Mouse (Mus musculus) midbrain, postnatal 0 days (tissue): Measurements from ENCODE around the gene Hlcs. TPM values are rescaled to one million over a fixed set of nuclear protein-coding genes. Genes with fewer than 3 reads are reported as not detected.

Source experiments
- ATAC-seq: fragments of 200-750 bp; cut with Nextera tagmentation; 2 replicates; pipeline ENCODE4 v1.8.0; 2017; ENCODE audit warnings: moderate number of reproducible peaks, mild to moderate bottlenecking, moderate TSS enrichment, moderate library complexity; ENCODE audit not compliant: low FRiP score
- DNase-seq: peaks from one replicate; pipeline ENCODE4 v3.0.0-alpha.2; 2015; ENCODE audit warnings: low spot score
- H3K27ac ChIP-seq: fragments of 300-500 bp; sonication (generic); 2 replicates; pipeline ENCODE4 v1.5.1; 2014; ENCODE audit warnings: low read depth, mild to moderate bottlenecking, low read length, mixed read lengths
- H3K27me3 ChIP-seq: fragments of 300-500 bp; sonication (generic); 2 replicates; pipeline ENCODE4 v1.6.1; 2014; ENCODE audit warnings: low read length, control low read depth, mixed read lengths; ENCODE audit not compliant: insufficient read depth
- H3K36me3 ChIP-seq: fragments of 300-500 bp; sonication (generic); 2 replicates; pipeline ENCODE4 v1.6.1; 2014; ENCODE audit warnings: low read length, control low read depth, mixed read lengths; ENCODE audit not compliant: insufficient read depth
- H3K4me1 ChIP-seq: fragments of 300-500 bp; sonication (generic); 2 replicates; pipeline ENCODE4 v1.6.1; 2014; ENCODE audit warnings: mild to moderate bottlenecking, control low read depth, antibody characterized with exemption, low read length, mixed read lengths; ENCODE audit not compliant: insufficient read depth
- H3K4me2 ChIP-seq: fragments of 300-500 bp; sonication (generic); 2 replicates; pipeline ENCODE4 v1.6.1; 2014; ENCODE audit warnings: low read depth, mild to moderate bottlenecking, low read length, mixed read lengths; ENCODE audit not compliant: poor library complexity, severe bottlenecking
- H3K4me3 ChIP-seq: fragments of 300-500 bp; sonication (generic); 2 replicates; pipeline ENCODE4 v1.5.1; 2014; ENCODE audit warnings: low read depth, mild to moderate bottlenecking, low read length, moderate library complexity
- H3K9ac ChIP-seq: fragments of 300-500 bp; sonication (generic); replicated peaks from 2 replicates; pipeline ENCODE4 v1.6.1; 2014; ENCODE audit warnings: mild to moderate bottlenecking, low read length, moderate library complexity, mixed read lengths; ENCODE audit not compliant: poor library complexity, severe bottlenecking
- H3K9me3 ChIP-seq: fragments of 300-500 bp; sonication (generic); 2 replicates; pipeline ENCODE4 v1.6.1; 2016; ENCODE audit warnings: low read length, control low read depth
- CTCF ChIP-seq: IDR thresholded peaks from 2 replicates; pipeline ENCODE4 v1.5.1; 2016; ENCODE audit warnings: antibody characterized with exemption, mild to moderate bottlenecking
- whole genome bisulfite sequencing: fragments of 180-500 bp; shearing (Covaris S2); extraction: QIAGEN DNeasy Blood & Tissue Kit; methylation state at CpG from one replicate; pipeline ENCODE4 v1.1.7; 2014; 5-methylcytosine and 5-hydroxymethylcytosine counted together
- polyA plus RNA-seq: library from polyadenylated mRNA; unstranded; fragments of >200 nt; fragmentation: Nextera tagmentation; extraction: Ambion mirVana; gene quantifications from 2 replicates; pipeline ENCODE4 v1.2.1, GENCODE M21; 2015
- total RNA-seq: library from RNA; depleted of rRNA; stranded (reverse); fragments of >200 nt; gene quantifications from 2 replicates; pipeline ENCODE4 v1.2.3, GENCODE M21; 2014

The Hlcs gene
- total and polyA plus RNA-seq, 2 experiments from 2014 or later: 7.8 to 10.0 TPM

DNA sequence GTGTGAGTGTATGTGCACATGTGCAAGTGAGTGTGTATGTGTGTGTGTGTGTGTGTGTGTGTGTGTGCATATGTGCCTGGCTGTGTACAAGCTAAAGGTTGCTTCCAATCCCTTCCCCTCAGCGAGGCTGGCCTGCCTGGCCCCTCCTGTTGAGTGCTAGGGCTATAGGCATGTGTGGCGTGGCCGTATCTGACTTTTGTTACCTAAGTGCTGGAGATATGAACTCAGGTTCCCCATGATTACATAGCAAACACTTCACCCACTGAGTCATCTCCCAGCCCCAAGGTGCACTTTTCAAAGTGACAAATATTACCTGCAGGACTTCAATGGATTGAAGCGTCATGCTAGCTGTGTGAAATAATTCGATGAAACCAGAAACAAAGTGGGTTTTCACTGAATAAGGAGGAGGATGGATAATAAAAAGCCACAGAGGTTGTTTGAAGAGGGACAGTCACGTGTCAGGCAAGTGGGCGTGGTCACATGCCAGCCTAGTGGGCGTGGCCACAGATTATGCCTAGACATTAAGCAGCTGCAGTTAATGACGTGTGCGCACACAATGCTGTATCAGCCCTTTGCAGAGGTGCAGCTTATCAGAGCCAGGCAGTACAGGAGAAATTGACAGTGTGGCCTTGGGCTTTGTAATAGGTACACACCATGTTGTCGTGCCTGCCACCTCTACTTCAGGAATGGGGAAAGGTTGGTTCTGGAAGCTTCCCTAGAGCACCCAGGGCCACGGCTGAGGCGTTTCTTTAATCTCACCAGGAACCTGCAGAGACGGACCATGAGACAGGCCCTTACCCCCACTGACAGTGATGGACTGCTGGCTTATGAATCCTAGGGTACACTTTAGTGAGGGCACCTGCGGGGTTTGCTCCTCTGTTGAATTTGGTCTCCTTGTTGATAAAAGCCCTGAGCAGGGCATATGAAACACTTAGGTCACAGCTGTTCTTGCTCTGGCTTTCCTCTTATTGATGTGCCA, 163.0 kb downstream of the Hlcs start:
- Histone ChIP-seq H3K4me3 (no peak overlapping the region), H3K27ac (no peak overlapping the region), H3K4me2 (no peak overlapping the region), H3K4me1 (peaks cover 8% of the 10 kb centered on the region; the same call in 1 of the 2 replicates), H3K36me3 (no peaks in the 10 kb centered on the region), H3K9me3 (no peaks in the 10 kb centered on the region), H3K9ac (no peak overlapping the region), H3K27me3 (peaks cover 7% of the 10 kb centered on the region)
- TF ChIP-seq CTCF: no peak
- DNase-seq: no peak
- 85% methylated on average over 15 of the region's 15 CpGs for WGBS
- ATAC-seq: no peak

DNA sequence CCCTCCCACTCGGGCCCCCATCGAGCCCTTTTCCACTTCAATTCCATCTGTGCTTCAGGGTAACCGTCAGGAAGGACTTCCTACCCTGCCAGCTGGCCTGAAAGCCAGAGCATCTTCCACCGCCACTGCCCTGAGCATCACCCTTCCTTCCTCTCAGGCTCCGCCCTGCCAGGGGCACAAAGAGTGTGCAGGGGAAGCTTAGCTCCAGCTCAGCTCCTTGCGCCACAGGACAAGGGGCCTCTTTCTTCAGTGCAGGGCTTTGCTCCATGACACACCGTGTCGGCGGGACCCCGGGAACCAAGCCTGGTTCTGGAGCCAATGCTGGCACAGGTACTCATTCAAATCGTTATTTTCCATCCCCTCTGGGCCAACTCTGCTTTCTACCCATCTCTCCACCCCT, 165.2 kb downstream of the Hlcs start:
- H3K4me2 ChIP-seq: no peak overlapping the region
- H3K36me3 ChIP-seq: no peaks in the 10 kb centered on the region
- no peak for ATAC-seq
- WGBS: 32% methylated on average over 11 of the region's 11 CpGs
- no peak overlapping the region for H3K4me3 ChIP-seq
- H3K4me1 ChIP-seq: no peaks in the 10 kb centered on the region
- H3K27ac ChIP-seq: no peak overlapping the region
- H3K27me3 ChIP-seq: peaks cover 13% of the 10 kb centered on the region
- no peak for DNase-seq
- no peak overlapping the region for H3K9ac ChIP-seq
- no peak for TF ChIP-seq CTCF
- no peaks in the 10 kb centered on the region for H3K9me3 ChIP-seq

DNA sequence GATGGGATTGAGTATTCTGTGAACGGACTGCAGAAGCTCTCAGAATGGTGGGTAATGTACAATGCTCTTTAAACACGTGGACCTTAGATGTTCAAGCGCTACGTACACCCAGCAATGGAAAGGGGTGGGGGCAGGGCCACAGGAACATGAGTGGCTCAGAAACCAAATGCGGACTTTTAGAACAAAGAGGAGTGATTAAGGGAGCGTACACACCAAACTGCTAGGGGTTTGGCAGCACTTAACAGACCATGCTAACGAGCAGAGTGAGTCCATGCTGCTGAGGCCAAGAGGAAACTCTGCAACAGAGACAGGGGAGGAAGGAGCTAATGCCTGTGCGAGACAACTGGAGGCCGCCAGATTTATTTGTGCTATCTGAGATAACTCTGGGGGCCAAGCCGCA, 170.0 kb downstream of the Hlcs start:
- Histone ChIP-seq H3K27me3 (peaks cover 11% of the 10 kb centered on the region), H3K27ac (no peak overlapping the region), H3K9ac (no peak overlapping the region), H3K36me3 (no peaks in the 10 kb centered on the region), H3K4me3 (no peak overlapping the region), H3K4me2 (0 out of 2 replicates have a peak overlapping the region, but pooled peaks have one; percentile 6), H3K4me1 (no peaks in the 10 kb centered on the region), H3K9me3 (no peaks in the 10 kb centered on the region)
- 27% methylated on average over 10 of the region's 10 CpGs for WGBS
- TF ChIP-seq CTCF: no peak
- ATAC-seq (no peak), DNase-seq (no peak)

DNA sequence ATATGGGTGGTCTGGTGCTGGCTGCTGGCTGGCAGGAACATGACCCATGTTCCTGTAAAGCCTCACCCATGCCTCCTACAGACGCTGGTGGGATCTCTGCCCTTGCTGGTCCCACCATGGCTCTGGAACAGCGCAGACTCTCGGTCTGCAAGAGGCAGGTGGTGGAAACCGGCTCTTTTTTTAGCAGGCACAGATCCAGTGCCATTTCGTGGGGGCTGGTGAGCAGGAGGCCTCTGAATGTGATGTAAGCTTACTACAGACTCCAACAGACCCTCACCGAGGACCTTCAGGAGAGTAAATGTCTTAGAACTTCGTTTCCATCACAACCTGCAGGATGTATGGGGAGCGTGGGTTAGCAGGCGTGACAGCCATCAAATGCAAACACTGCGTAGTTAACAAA, 172.6 kb downstream of the Hlcs start:
- TF ChIP-seq CTCF: no peak
- ATAC-seq (no peak), DNase-seq (no peak)

DNA sequence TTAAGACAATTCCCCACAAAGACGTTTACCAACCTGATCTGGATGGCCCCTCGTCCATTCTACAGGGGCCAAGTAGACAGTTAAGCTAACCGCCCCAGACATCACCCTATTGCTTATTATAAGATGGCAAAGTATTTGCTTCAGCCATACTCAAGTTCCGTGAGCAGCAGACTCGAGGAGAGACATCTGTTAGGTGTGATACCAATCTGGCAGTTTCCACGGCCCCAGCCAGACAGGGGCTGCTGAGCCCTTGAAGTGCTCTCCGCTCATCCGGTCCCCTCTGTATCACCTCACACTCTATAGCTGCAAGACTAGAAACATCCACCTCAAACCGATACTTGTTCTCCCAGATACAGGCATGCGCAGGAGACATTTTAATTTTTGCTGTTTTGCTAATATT, 179.2 kb downstream of the Hlcs start:
- WGBS: 90% methylated on average over 10 of the region's 10 CpGs
- DNase-seq: no peak
- H3K9ac ChIP-seq: no peak overlapping the region

More for the DNA sequence above, 172.6 kb downstream of the Hlcs start:
- H3K36me3 ChIP-seq: no peaks in the 10 kb centered on the region
- H3K4me3 ChIP-seq: no peak overlapping the region
- H3K4me2 ChIP-seq: no peak overlapping the region
- H3K27me3 ChIP-seq: peaks cover 7% of the 10 kb centered on the region; the same call in 1 of the 2 replicates
- no peak overlapping the region for H3K27ac ChIP-seq
- no peaks in the 10 kb centered on the region for H3K9me3 ChIP-seq
- no peak overlapping the region for H3K9ac ChIP-seq
- 83% methylated on average over 10 of the region's 10 CpGs for WGBS
- H3K4me1 ChIP-seq: no peaks in the 10 kb centered on the region

DNA sequence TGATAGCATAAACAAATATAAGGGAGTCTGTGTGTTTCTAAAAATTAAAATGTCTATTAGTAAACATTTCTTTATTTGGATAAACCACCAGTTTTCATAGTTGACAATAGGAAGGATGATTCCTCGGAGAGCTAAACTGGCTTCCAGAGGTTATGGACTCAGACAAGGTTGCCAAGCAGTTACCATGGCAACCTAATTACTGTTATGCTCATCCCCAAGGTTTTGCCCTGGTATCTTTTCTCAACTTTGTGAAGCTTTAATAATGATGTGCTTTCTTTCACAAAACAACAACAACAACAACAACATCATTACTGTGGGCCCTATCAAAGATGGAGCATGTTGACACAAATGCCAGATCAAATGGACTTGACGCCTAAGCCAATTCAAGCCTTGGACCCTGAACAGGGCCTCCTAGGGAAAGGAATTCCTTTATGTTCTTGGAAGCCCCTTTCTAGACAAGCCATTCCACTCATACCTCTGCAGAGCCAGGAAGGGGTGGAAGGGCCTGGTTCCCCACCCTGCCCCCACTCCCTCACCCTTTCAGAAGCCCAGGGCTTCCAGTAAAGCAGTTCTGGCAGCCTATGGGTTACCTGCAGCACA, 185.0 kb downstream of the Hlcs start:
- Histone ChIP-seq H3K27ac (no peak overlapping the region), H3K27me3 (peaks cover 27% of the 10 kb centered on the region), H3K36me3 (0 out of 2 replicates have a peak, but pooled peaks cover 6% of the 10 kb centered on the region), H3K4me1 (peaks cover 3% of the 10 kb centered on the region; the same call in 1 of the 2 replicates), H3K4me2 (no peak overlapping the region), H3K9ac (no peak overlapping the region), H3K4me3 (no peak overlapping the region), H3K9me3 (no peaks in the 10 kb centered on the region)
- ATAC-seq (no peak), DNase-seq (no peak)
- 34% methylated on average over 2 of the region's 2 CpGs for WGBS
- TF ChIP-seq CTCF: no peak

More for the DNA sequence above, 179.2 kb downstream of the Hlcs start:
- no peaks in the 10 kb centered on the region for H3K9me3 ChIP-seq
- H3K4me3 ChIP-seq: no peak overlapping the region
- no peaks in the 10 kb centered on the region for H3K4me1 ChIP-seq
- 0 out of 2 replicates have a peak, but pooled peaks cover 5% of the 10 kb centered on the region for H3K27me3 ChIP-seq
- no peak for TF ChIP-seq CTCF
- ATAC-seq: no peak
- H3K4me2 ChIP-seq: no peak overlapping the region
- H3K27ac ChIP-seq: no peak overlapping the region
- 0 out of 2 replicates have a peak, but pooled peaks cover 6% of the 10 kb centered on the region for H3K36me3 ChIP-seq
